Mouse (Mus musculus) cerebellum, adult 11 months (tissue): ENCODE results near the gene Ulk1.
"Not testable (repeated sequence)": the region's sequence is repeated elsewhere in the genome, so short reads cannot be mapped to it uniquely, and the experiment has no call there.

Experiments
- DNase-seq: peaks from one replicate; pipeline ENCODE4 v3.0.0; 2022

The Ulk1 gene

DNA sequence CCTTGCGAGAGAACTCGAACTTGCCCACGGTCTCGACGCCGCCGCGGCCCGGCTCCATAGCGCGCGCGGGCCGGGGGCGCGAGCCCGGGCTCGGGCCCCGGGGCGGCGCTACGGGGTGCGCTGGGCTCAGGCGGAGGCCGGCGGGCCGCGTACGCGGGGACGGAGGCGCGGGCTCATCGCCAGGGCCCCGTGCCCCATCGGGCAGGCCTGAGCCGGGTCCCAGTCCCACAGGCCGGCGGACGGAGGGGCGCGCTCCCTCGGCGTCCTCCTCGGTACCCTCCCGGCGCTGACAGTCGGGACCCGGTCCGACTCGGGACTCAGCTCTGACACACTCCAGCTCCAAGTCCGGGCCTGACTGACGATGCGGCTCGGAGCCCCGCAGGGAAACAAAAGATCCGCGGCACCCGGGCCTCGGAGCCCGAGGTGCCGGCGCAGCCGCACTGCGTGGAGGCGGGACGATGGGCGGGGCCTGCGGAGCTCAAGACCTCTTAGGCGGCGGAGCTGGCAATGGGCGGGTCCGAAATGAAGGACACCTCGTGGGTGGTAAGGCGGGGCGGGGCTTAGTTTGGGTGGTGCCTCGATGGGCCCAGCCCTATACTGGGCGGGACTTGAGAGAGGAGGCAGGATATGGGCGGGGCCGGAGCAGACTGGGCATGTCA, at the start of gene Ulk1:
Ulk1 (minus strand) TSS at position 431 of the 659 bp plus-strand sequence.
- DNase-seq: peak; percentile 100

DNA sequence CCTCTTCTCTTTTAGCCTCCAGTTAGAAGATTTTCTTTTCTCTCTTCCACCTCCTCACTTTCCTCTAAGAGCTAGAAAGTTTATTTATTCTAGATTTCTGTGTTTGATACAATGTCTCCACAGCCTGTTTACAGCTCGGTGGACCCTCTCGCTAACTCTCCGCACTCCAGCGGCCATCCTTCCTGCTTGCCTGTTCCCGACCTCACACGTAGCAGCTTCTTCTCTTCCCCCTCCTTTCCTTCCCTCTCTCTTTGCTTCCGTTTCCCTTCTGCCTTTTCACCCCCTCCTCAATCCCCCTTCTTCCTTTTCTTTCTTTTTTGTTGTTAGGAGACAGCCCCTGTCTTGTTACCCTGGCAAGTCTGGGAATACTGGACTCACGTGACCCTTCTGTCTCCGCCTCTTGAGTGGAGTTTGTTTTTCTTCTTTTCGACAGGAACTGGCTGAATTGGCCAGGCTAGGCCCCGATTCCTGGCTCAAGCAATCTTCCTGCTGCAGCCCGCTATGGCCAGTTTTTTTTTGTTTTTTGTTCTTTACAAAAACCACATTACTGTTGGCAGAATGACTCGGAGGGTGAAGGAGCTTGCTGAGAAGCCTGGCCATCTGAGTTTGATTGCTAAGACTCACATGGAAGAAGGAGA, 49.2 kb upstream of the Ulk1 start:
- DNase-seq: no peak

- no peak for DNase-seq
Observed at GRCm38 (mm10) chr5:110857091-110857490, 47.2 kb upstream of the Ulk1 start.

DNA sequence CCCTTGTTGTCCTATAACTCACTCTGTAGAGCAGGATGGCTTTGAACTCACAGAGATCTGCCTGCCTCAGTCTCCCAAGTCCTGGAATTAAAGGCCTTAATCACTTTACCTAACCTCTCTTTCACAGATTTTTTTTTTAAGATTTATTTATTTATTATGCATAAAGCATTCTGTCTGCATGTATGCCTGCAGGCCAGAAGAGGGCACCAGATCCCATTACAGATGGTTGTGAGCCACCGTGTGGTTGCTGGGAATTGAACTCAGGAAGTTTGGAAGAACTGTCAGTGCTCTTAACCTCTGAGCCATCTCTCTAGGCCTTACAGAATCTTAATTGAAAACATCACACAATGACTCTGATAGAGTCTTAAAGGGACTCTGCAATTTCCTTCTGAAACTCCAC, 43.1 kb upstream of the Ulk1 start:
- DNase-seq: no peak

GRCm38 (mm10) chr5:110841046-110841862, 31.4 kb upstream of the Ulk1 start:
- peak; percentile 10 for DNase-seq

- peak; percentile 39 for DNase-seq
Observed at GRCm38 (mm10) chr5:110840465-110840864, 30.6 kb upstream of the Ulk1 start.

DNA sequence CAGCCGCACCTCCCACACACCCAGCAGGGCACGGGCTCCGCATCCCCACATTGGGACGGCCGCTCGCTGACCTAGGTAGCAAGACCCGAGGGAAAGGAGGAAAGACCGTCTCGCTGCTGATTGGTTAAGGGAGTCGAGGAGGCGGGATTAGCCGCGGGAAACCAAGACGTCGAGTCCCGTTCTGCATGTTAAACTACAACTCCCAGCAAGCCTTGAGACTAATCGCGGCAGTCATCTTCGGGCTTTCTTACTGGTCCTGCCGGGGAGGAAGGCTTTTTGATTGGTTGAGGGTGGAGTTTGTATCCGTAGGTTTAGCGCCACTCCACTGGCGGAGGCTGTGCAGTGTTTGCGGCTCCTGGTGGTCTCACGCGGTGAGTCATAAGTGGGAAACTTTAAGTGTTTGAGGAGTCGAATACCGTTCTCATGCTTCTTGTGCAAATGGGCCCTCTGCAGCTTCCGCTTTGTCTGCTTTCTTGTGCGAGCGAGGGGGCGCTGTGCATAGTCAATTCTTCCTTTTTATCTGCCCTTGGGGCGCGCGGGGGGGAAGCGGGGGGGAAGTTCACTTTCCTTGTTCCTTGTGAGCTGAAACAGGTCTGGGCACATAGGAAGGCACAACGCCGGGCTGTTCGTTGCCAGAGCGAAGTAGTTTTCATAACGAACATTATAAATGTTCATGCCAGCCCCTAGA, 29.9 kb upstream of the Ulk1 start, which contains the start of the genes Hscb and Chek2:
Hscb (minus strand) TSS at position 100 of the 688 bp plus-strand sequence.
Chek2 (plus strand) TSS at position 302 of the 688 bp plus-strand sequence.
- DNase-seq: peak; percentile 98

DNA sequence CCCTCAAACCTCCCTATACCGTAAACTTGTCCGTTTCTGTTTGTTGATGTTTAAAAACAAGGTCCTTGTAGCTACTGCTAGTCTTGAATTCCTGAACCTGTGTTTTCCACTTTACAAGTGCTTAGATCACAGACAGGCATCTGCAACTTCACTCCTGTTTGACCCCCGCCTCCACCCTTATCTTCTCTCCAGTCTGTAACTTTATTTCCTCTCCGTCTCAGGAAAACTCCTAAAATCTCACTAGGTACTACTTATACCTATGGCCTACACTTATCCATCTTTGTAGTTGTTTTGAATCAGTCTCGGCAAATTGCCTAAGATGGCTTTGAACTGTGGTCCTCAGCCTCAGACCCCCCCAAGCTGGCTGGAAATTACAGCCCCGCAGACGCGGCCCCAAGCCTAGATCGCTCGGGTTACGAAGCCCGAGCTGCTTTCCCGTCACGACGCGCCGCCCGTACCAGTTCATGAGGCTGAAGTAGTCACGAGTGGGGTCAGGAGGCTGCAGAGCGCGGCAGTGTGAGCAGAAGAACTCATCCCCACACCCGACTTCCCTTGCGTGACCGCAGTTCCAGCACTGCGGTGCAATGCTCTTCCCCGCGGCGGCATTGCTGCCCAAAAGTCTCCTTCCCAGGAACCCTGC, 29.3 kb upstream of the Ulk1 start:
- no peak for DNase-seq

DNA sequence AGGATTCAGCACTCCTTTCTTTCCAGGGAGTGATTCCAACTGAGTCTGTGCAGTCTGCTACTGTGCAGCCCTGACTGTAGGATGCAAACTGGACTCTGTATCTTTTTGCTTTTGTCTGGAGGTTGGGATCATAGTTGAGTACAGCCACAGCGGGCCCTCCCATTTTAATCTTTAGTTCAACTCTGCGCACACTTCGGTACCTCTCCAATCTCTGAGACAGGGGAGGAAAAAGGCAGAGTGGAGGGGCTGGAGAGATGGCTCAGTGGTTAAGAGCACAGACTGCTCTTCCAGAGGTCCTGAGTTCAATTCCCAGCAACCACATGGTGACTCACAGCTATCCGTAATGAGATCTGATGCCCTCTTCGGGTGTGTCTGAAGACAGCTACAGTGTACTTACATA, 28.1 kb upstream of the Ulk1 start:
- not testable (repeated sequence) for DNase-seq

DNA sequence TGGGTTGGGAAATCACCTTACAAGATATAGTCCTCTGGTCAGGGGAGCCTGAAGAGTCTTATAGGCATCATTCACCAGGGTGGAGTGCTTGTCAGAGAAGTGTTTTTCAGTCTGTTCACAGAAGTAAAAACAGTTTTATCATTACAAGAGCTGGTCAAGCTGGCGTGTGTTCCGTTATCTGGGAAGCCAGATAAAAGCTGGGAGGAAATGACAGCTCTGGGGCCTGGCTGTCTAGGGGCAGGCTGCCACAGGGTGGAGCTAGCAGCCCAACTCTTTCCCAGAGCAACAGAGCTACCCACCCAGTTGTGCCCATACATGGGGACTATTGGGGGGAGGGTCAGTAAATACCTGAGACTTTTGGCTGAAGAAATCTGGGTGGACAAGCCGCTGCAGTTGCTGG, 26.1 kb upstream of the Ulk1 start:
- peak; percentile 14 for DNase-seq

DNA sequence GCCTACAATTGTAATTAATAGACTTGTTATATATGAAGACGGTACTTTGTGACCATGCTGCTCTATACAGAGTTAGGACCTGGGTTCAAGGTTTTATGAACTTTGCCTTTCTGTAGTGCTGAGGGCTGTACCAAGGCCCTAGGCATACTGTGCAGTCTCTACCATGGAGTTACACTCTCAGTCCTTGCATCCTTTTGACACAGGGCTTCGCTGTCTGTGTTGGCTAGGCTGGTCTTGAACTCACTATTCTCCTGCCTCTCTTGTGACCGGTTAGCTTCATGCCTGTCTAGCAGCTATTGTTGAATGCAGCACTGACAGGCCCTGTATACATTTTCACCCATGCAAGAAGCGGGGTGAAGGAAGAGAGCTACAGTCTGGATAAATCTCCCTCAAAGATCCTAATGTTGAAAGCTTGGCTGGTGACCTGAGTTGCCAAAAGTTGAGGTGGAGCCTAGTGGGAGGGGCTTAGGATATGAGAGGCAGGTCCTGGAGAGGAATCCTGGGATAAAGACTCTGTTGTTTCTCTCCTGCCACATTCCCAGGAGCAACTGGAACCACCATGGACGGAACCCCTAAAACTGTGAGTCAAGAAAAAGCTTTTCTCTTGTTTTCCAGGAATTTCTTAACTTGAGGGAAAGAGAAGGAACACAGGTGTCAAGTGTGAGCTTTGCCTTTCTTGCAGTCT, 21.3 kb upstream of the Ulk1 start:
- DNase-seq: no peak

GRCm38 (mm10) chr5:110827576-110827975, 17.7 kb upstream of the Ulk1 start:
- no peak for DNase-seq

DNA sequence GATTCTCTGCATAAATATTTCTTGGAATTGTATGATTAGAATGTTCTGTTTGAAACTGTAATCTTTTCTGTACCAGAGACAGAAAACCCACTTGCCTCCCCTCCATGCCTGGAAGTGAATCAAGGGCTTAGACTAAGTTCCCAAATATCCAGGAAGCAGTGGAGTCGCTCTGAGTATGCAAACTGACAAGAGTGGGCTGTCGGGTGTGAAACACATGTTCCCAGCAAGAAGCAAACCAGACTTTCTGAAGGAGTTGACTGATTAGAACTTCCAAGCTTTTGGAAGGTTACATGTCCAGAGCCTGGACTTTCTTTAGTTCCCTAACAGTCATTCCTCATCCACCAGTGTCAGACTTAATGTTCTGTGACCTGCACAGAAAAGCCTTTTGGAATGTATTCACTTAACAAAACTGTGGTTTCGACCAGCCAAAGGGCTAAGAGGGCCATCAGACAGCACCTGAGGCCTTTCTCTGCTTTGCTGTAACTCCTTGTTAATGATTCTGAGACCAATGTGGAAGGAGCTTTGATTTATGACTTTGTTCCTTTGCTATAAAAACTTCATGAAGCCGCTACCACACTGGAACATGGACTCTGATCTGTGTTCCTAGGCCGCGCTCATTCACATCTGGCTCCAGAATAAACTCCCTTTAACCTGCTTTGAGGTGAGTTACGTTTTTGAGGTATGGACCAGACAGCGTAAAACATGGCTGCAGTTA, 17.0 kb upstream of the Ulk1 start:
- DNase-seq: no peak

DNA sequence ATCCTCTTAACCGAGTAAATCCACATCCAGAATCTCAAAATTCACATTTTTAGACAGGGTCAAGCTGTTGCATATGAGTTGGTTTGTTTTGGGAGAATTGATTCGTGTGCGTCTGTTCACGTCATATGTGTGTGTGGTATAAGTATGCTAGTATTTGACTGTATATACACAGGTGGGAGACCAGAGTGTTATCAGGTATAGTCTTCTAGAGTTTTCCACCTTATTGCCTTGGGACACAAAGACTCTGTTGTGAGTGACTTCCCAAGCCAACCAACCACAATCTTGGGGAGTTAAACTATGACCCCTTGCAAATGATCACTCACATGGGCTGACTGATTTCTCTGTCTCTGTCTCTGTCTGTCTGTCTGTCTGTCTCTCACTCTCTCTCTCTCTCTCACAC, 14.5 kb upstream of the Ulk1 start:
- DNase-seq: no peak

DNA sequence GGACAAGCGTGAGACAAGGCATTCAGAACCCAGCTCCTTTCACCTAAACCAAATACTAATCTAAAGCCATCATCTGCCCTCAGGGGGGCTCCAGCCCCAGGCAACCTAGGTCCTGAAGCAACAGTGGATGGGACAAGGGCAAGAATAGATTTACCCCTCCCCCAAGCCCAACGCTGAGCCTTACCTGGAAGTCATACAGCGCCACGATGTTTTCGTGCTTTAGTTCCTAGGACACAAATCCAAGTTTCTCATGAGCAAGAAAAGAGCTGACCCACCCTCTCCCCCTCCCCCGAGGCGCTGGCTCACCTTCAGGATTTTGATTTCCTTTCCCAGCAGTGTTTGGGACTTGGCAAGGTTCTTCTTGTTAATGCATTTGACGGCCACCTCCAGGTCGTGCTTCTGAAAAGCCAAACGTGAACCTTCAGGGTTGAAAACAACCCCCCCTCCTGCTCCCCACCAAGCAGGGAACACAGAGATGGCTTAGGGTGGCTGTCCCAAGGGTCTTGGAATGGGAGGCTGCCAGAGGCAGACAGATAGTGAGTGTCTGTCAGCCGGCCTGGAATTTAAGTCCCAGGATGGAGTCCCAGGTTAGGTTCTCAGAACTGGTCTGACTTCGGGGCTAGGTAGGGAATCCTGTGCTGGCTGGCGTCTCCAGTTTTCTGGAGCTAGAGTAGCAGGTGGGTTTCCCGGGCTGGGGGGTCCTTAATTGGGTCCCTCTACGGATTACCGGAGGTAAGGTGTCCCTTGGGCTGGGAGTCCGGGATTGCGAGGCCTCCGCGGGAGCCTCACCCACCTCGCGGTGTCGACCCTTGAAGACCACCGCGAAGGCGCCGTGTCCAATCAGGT, 853 bp downstream of the Ulk1 start:
- peak; percentile 61 for DNase-seq

DNA sequence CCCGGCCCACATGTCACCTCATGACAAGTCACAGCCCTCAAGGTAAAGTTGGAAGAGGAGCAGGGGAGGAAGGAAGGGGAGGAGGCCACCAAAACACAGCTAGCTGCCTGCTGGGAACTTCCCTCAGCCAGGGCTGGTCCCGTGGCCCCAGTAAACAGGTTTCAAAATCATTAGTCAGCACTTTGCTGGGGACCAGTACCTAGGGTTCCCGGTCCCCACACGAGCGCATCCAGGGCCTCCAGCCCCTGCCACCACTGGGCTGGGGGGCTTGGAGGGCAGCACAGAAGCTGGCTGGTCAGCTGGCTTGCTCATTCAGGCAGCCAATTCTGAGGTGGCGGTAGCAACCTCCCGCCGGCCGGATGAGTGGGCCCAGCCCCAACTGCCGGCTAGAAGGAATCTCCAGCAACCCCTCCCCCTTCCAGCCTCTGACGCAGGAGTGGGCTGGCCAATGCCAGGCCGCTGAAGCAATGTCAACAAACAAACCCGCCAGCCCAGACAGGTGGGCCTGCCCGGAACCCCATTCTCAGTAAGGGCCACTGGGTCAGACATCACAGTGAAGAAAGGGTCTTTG, 1.8 kb downstream of the Ulk1 start:
- DNase-seq: peak; percentile 82

- no peak for DNase-seq
Observed at GRCm38 (mm10) chr5:110807453-110807852, 2.4 kb downstream of the Ulk1 start.

DNA sequence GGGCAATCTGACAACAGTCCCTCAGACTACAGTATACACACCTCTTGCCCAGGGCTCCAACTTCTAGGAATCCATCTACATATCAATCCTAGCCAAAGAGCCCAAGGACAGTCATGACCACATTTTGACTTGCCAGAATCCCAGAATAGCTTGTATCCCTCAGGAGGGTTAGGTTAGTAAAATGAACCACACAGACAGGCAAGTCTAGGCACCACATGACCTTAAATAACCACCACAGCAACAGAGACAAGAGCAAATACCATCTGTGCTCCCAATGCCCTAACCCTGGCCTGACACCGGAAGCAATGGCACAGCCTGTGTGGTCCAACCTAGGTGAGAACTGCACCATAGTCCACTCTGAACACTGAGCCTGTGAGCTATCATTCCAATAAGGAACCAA, 3.2 kb downstream of the Ulk1 start:
- DNase-seq: peak; percentile 11

GRCm38 (mm10) chr5:110806154-110806553, 3.7 kb downstream of the Ulk1 start:
- DNase-seq: peak; percentile 16
